Mouse (Mus musculus): ENCODE results near the gene Mgat5b.
"Not testable (repeated sequence)": the region's sequence is repeated elsewhere in the genome, so short reads cannot be mapped to it uniquely, and the experiment has no call there.

Mgat5b gene

DNA sequence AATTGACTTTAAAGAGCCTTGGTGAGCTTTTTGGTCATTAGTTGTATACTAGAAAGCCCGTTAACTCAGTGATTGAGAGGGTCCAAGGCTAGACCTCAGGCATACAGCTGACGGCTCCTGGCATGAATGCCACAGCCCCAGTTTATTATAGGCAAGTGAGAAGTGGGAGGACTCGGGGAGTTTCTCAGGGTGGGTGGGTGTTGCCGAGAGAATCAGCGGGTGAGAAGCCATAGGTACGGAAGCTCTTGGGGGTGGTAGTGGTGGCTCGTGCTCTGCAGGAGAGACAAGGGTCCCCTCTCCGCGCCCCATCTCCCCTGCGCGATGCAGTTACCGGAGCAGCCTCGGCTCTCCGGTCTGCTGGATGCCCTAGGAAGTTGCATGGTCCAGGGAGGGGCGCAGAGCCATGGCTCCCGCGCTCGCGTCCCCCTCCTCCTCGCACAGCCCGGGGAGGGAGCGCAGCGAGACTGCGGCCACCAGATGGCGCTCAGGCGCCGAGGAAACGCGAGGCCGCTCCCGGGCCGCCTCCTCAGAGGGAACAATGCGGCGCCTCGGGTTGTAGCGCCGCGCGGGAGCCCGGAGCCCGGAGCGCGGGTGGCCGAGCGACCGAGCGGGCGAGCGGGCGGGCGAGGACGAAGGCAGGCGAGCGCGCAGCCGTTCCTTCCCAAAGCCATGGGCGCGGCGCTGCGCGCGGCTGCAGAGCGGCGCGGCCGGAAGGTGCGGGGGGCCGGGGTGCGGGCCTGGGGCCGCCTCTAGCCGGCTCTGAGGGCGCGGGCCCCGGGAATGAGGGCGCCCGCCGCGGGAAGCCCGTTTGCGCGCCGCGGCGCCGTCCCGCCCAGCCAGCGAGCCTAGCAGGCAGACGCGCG, at the start of gene Mgat5b:
TSS of gene Mgat5b (plus strand) at position 541 of the 863 bp plus-strand sequence.
- peak; percentile 38 for DNase-seq

DNA sequence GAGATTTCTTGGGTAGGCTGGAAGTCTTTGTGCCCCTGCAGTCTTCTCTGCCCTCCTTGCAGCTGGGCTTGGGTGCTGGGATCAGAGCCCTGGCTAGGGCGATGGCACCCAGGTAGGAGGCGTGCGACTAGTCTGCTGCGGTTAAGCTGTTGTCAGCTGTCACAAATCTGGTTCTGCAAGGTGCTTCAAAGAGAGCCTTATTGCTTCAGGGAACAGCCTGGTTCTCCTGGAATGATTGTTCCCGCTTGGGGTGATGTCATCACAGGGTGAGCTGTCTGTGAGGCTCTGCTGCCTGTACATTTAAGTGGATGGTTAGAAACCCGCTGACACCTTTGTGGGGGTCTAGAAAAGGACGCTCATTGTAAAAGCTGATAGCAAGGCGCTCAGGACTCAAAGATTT, 49.4 kb upstream of the Mgat5b start:
- no peak for DNase-seq

GRCm38 (mm10) chr11:116869641-116870040, 49.0 kb upstream of the Mgat5b start:
- no peak for DNase-seq

DNA sequence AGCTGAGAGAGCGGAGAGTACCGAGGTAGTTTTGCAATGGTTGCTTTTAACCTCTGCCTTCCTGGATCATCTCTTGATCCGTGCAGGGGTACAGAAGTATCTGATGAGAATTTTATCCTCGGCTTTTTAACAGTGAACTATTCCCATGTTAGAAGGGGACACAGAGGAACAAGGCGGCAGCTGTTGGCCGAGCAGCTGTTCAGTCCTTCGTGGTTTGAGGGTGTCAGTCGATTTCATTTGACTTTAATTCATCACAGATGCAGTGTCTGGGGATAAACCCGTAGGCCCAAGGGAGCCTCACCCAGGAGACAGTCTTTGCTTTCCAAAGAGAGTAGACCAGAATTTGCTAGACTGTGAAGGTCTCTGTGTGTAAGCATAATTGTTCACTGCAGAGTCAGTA, 47.1 kb upstream of the Mgat5b start:
- DNase-seq, result no peak

- no peak for DNase-seq
Measured at GRCm38 (mm10) chr11:116873987-116874386, 44.7 kb upstream of the Mgat5b start.

GRCm38 (mm10) chr11:116878454-116878853, 40.2 kb upstream of the Mgat5b start:
- no peak for DNase-seq

- DNase-seq, result no peak
Measured at GRCm38 (mm10) chr11:116880839-116881238, 37.8 kb upstream of the Mgat5b start.

GRCm38 (mm10) chr11:116881440-116881839, 37.2 kb upstream of the Mgat5b start:
- DNase-seq, result no peak

DNA sequence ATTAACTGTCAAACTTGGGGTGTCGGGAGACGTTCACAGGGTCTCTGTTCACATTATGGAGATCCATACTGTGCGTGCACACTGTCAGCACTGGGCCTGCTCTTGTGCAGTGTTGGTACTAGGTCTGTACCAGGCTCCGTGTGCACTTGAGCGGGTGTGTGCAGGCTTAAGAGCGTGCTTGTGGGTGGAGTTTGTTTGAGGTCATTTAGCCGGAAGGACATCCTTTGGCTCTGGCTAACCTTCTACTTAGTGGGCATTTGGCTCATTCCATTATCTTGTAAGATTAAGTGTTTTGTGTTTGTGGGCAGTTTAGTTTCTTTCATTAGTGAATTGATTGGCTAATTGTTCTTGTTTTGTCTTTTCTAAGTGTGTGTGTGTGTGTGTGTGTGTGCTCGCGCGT, 36.2 kb upstream of the Mgat5b start:
- DNase-seq, result no peak

DNA sequence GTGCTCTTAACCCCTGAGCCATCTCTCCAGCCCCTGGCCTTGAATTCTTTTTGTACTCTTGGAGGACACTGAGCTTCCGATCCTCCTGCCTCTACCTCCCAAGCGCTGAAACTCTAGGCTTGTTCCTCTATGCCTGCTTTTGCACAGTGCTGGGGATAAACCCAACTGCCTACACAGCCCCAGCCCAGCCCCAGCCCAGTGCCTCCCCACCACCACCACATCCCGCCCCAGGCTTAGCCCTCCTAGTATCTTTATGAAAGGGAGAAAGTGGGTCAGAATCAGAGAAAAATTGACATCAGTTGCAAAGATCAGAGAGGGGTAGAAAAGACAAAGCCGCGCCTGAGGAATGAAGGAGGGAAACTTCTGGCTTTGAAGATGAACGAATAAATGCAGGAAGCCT, 34.6 kb upstream of the Mgat5b start:
- no peak for DNase-seq

DNA sequence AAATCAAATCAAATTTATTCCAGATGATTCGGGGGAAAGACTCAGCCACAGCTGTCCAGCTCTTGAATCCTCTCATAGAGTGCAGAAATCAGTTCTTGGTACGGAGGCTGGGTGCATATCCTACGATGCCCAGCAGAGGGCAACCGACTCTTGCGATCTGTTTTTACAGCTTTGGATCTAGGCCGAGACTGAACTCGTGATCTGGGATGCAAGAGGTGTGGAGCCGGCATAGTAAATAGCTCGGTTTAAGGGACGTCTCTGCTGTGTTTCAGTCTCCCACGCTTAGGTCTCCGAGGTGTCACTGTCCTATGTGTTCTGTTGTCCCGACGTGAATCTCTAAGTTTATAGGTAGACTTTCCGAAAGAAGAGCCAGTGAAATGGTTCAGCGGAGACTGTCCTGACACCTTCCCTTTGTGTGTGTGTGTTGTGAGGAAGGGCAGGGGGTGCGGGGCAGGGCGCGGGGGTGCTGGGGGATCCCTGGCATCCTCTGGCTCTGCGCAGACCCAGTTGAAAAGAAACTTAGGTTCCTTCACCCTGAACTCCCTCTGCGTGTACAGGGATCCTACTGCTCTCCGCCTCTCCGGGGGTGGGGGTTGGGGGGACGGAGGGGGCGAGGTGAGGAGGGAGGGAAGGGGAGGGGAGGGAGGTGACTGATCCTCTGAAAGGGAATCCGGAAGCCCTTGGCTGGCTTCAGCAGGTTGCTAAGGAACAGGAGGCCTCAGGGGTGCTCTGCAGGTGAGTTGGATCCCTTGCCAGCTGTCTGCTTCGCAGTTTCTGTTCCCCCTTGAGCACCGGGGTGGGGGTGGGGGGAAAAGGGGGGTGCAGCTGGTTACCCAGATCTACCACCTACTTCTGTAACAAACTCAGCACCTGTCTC, 33.1 kb upstream of the Mgat5b start:
- DNase-seq, result peak; percentile 76

- DNase-seq, result no peak
Measured at GRCm38 (mm10) chr11:116887136-116887535, 31.5 kb upstream of the Mgat5b start.

DNA sequence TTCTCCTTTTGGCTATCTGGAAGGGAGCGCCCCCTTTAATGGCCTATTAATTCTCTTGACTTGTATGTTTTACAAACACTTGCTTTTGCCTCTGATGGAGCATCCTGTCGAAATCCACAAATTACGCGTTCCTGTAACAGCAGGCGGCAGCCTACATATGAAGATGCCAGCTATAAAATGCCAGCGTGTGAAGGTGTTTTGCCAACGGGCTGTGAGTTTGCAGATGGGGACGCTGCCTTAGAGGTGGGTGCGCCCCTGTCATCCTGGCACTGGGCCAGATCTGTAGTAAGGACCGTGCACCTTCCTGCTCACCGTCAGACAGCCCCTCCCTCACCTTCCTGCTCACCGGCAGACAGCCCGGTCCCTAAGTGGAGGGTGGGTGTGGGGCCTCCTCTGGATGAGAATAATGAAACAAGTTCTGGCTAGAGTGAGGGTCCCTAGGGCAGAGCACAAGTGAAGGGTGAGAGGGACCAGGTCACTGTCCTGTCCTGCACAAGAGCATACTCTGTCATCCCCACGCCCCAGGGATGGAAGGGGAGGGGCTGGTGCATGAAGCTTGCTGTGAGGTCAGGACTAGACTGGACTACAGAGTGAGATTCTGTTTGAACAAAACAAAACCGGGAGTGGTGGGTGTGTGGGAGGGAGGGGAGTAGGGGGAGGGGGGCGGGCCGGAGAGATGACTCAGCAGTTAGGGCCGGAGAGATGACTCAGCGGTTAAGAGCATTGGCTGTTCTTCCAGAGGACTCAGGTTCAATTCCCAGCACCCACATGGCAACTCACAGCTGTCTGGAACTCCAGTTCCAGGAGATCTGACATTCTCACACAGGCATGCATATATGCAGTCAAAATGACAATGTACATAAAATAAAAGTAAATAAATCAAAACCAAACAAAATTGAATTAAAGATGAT, 24.9 kb upstream of the Mgat5b start:
- no peak for DNase-seq

DNA sequence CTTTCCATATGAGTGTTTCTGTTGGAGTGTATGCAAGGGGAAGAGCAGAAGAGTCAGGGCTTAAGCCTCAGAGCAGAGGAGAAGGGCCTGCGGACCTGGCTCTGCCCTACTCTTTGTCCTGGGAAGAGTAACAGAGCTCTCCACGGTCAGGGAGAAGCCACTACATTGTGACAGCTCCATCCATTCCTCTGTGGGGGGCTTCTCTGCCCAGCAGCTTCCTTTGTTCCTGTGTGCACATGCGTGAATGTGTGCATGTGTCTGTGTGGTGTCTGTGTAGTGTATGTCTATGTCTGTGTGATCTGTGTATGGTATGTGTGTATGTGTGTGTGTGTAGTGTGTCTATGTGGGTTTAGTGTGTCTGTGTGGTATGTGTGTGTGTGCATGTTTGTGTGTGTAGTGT, 23.3 kb upstream of the Mgat5b start:
- DNase-seq, result no peak

DNA sequence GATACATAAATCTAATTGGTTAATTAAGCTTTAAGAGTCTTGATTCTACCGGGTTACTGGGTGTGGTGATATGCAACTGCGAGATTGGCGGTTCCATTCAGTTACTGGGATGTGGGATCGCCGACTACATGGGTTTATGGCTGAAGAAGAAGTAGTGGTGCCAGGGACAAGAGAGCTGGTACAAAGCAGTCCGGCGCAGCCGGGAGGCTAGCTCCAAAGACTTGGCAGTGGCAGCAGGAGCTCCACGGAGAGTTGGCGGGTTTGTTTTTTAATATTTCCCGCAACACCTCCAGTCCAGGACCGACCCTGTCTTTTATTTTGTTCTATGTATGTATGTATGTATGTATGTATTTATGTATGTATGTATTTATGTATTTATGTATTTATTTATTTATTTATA, 19.4 kb upstream of the Mgat5b start:
- no peak for DNase-seq

GRCm38 (mm10) chr11:116902588-116902987, 16.1 kb upstream of the Mgat5b start:
- DNase-seq, result not testable (repeated sequence)

- DNase-seq, result peak; percentile 36
Measured at GRCm38 (mm10) chr11:116905741-116906456, 12.8 kb upstream of the Mgat5b start.

DNA sequence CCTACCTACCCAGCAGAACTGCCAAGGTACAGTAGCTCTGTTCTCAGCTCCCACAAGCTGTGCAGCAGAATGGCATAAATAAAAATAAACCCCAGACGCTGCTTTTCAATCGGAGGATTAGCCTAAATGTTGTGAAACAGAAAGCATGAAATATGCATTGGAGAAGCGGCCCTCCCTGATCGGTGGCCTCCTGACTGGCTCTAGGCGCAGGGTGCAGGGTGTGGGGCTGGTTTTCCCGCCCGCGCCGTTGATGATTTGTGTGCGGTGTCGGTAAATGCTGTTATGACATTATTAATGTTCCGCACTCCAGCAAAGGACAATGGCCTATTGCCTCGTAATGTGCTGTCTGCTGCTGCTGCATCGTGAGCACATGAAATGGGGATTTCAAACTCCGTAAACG, 5.1 kb upstream of the Mgat5b start:
- no peak for DNase-seq

DNA sequence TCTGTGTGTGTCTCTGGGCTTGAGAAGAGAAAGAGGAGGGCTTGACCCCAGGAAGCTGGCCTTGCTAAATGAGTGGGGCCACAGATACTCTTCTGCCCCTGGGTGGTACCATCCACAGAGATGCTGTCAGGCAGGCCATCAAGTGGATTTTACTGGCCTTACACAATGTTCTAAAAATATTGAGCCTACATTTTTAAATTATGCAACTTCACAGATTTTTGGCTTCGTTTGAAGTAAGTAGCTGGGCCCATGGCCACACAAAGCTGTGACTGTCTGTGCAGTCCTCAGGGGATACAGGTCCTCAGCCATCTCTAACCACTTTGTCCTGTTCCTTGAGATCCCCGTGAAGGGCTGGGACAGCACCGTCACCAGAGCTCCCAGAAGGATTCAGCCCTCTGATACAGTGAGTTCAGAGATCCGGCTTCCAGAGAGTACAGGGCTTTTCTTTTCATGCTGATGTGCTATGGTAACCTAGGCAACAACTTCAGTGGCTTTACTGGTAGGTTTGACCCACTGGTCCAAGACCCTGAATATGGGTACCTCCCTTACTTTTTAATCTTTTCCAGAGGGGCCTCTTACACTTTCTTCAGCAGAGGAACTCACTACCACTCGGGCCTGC, 4.3 kb upstream of the Mgat5b start:
- no peak for DNase-seq

DNA sequence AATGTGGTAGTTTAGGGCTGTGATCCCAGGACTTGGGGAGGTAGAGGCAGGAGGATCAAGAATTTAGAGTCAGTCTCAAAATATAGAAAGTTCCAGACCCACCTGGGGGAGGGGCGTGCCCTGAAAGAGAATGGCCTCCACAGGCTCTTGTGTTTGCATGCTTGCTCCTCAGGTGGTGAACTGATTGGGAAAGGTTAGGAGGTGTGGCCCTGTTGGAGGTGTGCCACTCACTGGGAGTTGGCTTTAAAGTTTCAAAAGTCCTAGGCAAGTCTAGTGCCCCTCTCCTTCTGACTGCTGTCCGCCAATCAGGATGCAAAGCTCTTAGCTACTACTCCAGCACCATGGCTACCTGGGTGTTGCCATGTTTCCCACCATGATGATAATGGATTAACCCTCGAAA, 3.4 kb upstream of the Mgat5b start:
- no peak for DNase-seq

DNA sequence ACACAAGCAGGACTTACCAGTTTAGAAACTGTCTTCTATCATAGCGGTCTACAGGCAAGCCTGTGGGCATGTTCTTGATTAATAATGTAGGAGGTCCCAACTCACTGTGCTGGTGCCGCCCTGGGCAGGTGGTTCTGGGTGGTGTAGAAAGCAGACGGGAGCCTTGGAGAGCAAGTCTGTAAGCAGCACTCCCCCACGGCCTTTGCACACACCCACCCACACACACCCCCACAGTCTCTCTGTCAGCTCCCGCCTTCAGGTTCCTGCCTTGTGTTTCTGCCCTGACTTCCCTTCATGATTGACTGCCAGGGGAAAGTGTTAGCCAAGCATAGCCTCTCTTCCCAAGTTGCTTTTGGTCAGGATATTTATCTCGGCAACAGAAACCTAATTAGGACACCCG, 1.3 kb upstream of the Mgat5b start:
- DNase-seq, result no peak
